Mouse (Mus musculus) heart, embryonic 15.5 days (tissue): ENCODE data around the gene 1500015O10Rik. TPM values are rescaled to one million over a fixed set of nuclear protein-coding genes. Genes with fewer than 3 reads are reported as not detected.

ENCODE experiments used
- ATAC-seq: fragments of 200-750 bp; cut with Nextera tagmentation; replicated peaks from 2 replicates; pipeline ENCODE4 v1.8.0; 2017; ENCODE audit warnings: low read depth, moderate TSS enrichment; ENCODE audit not compliant: insufficient number of reproducible peaks, insufficient read depth, low FRiP score
- H3K27ac ChIP-seq: fragments of 300-500 bp; sonication (generic); 2 replicates; pipeline ENCODE4 v1.5.1; 2015; ENCODE audit warnings: mild to moderate bottlenecking, inconsistent platforms
- H3K27me3 ChIP-seq: fragments of 300-500 bp; sonication (generic); 2 replicates; pipeline ENCODE4 v1.6.1; 2015; ENCODE audit warnings: inconsistent platforms
- H3K36me3 ChIP-seq: fragments of 300-500 bp; sonication (generic); 2 replicates; pipeline ENCODE4 v1.6.1; 2015; ENCODE audit warnings: mild to moderate bottlenecking, inconsistent platforms
- H3K4me1 ChIP-seq: fragments of 300-500 bp; sonication (generic); replicated peaks from 2 replicates; pipeline ENCODE4 v1.6.1; 2015; ENCODE audit warnings: inconsistent platforms
- H3K4me2 ChIP-seq: fragments of 300-500 bp; sonication (generic); 2 replicates; pipeline ENCODE4 v1.6.1; 2015; ENCODE audit warnings: inconsistent platforms, mild to moderate bottlenecking, moderate library complexity
- H3K4me3 ChIP-seq: fragments of 300-500 bp; sonication (generic); 2 replicates; pipeline ENCODE4 v1.5.1; 2015; ENCODE audit warnings: mild to moderate bottlenecking, inconsistent platforms
- H3K9ac ChIP-seq: fragments of 300-500 bp; sonication (generic); 2 replicates; pipeline ENCODE4 v1.6.1; 2015; ENCODE audit warnings: mild to moderate bottlenecking, inconsistent platforms
- H3K9me3 ChIP-seq: fragments of 300-500 bp; sonication (generic); replicated peaks from 2 replicates; pipeline ENCODE4 v1.6.1; 2016; ENCODE audit warnings: inconsistent platforms
- WGBS: fragments of 180-500 bp; shearing (Covaris S2); methylation state at CpG from one replicate; pipeline ENCODE4 v1.1.7; 2015; ENCODE audit warnings: mixed read lengths; 5-methylcytosine and 5-hydroxymethylcytosine counted together
- polyA plus RNA-seq: library from polyadenylated mRNA; unstranded; fragments of >200 nt; fragmentation: Nextera tagmentation; extraction: Ambion mirVana; gene quantifications from 2 replicates; pipeline ENCODE4 v1.2.1, GENCODE M21; 2015

Gene 1500015O10Rik
- polyA plus RNA-seq, 1 experiment from 2014 or later: 15.8 TPM

- Histone ChIP-seq H3K4me3 (no peak overlapping the region), H3K27ac (no peak overlapping the region), H3K27me3 (no peaks in the 10 kb centered on the region), H3K4me2 (no peak overlapping the region), H3K9me3 (no peaks in the 10 kb centered on the region), H3K4me1 (no peaks in the 10 kb centered on the region), H3K9ac (no peak overlapping the region), H3K36me3 (peaks cover 5% of the 10 kb centered on the region; the same call in 1 of the 2 replicates)
- 89% methylated on average over 4 of the region's 4 CpGs for WGBS
- no peak for ATAC-seq
These were observed 43.7 kb downstream of the 1500015O10Rik start for GRCm38 (mm10) chr1:43774126-43774525.

DNA sequence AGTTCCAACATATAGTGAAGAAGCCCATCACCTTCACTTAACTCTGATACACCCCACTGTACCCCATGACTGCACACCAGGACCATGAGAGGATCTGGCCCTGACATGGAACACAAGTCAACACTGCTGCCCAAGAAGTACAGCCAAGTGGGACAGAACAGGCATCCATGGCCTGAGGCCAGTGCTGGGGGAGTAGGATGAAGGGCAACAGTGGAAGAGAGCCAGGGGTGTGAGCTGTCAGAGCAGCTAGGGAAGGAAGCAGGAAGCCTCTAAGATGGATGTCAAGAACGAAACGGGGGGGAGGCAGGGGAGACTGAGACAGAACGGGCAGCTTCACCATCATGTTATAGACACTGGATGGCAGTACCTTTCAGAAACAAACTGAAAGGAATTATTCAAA lies 45.7 kb downstream of the 1500015O10Rik start:
- Histone ChIP-seq H3K27me3 (no peaks in the 10 kb centered on the region), H3K4me3 (no peak overlapping the region), H3K4me1 (peaks cover 2% of the 10 kb centered on the region), H3K27ac (no peak overlapping the region), H3K9me3 (no peaks in the 10 kb centered on the region), H3K36me3 (peaks cover 7% of the 10 kb centered on the region; the same call in 1 of the 2 replicates), H3K9ac (no peak overlapping the region), H3K4me2 (no peak overlapping the region)
- ATAC-seq: no peak
- 86% methylated on average over 3 of the region's 3 CpGs for WGBS

- no peaks in the 10 kb centered on the region for H3K27me3 ChIP-seq
- ATAC-seq: 0 out of 2 replicates have a peak, but pooled peaks have one; percentile 50
- H3K27ac ChIP-seq: no peak overlapping the region
- peaks cover 7% of the 10 kb centered on the region; the same call in 1 of the 2 replicates for H3K36me3 ChIP-seq
- 31% methylated on average over 2 of the region's 2 CpGs for WGBS
- no peak overlapping the region for H3K4me3 ChIP-seq
- H3K4me1 ChIP-seq: peaks cover 18% of the 10 kb centered on the region
- H3K9ac ChIP-seq: no peak overlapping the region
- H3K9me3 ChIP-seq: no peaks in the 10 kb centered on the region
- no peak overlapping the region for H3K4me2 ChIP-seq
These were observed 50.8 kb downstream of the 1500015O10Rik start for GRCm38 (mm10) chr1:43781195-43781594.

- 68% methylated on average over 3 of the region's 3 CpGs for WGBS
- H3K4me2 ChIP-seq: no peak overlapping the region
- H3K4me3 ChIP-seq: no peak overlapping the region
- no peak overlapping the region for H3K27ac ChIP-seq
- no peak for ATAC-seq
- peaks cover 7% of the 10 kb centered on the region; the same call in 1 of the 2 replicates for H3K36me3 ChIP-seq
- no peaks in the 10 kb centered on the region for H3K9me3 ChIP-seq
- H3K27me3 ChIP-seq: no peaks in the 10 kb centered on the region
- H3K4me1 ChIP-seq: peaks cover 18% of the 10 kb centered on the region
- no peak overlapping the region for H3K9ac ChIP-seq
These were observed 51.3 kb downstream of the 1500015O10Rik start for GRCm38 (mm10) chr1:43781672-43782071.

- no peak for ATAC-seq
- 93% methylated on average over 3 of the region's 3 CpGs for WGBS
These were observed 52.3 kb downstream of the 1500015O10Rik start for GRCm38 (mm10) chr1:43782680-43783079.

GRCm38 (mm10) chr1:43783186-43783585 lies 52.8 kb downstream of the 1500015O10Rik start:
- Histone ChIP-seq H3K9ac (no peak overlapping the region), H3K4me1 (peaks cover 18% of the 10 kb centered on the region), H3K27me3 (no peaks in the 10 kb centered on the region), H3K4me3 (no peak overlapping the region), H3K4me2 (no peak overlapping the region), H3K36me3 (peaks cover 7% of the 10 kb centered on the region; the same call in 1 of the 2 replicates), H3K9me3 (no peaks in the 10 kb centered on the region), H3K27ac (no peak overlapping the region)
- no peak for ATAC-seq
- WGBS: 80% methylated on average over 3 of the region's 3 CpGs

More at GRCm38 (mm10) chr1:43782680-43783079, 52.3 kb downstream of the 1500015O10Rik start:
- peaks cover 7% of the 10 kb centered on the region; the same call in 1 of the 2 replicates for H3K36me3 ChIP-seq
- peaks cover 18% of the 10 kb centered on the region for H3K4me1 ChIP-seq
- H3K4me2 ChIP-seq: no peak overlapping the region
- no peaks in the 10 kb centered on the region for H3K9me3 ChIP-seq
- H3K9ac ChIP-seq: no peak overlapping the region
- H3K27me3 ChIP-seq: no peaks in the 10 kb centered on the region
- no peak overlapping the region for H3K27ac ChIP-seq
- H3K4me3 ChIP-seq: no peak overlapping the region

GRCm38 (mm10) chr1:43785316-43785715 lies 54.9 kb downstream of the 1500015O10Rik start:
- no peak overlapping the region for H3K4me3 ChIP-seq
- no peak for ATAC-seq
- no peaks in the 10 kb centered on the region for H3K36me3 ChIP-seq
- 84% methylated on average over 5 of the region's 5 CpGs for WGBS
- H3K9me3 ChIP-seq: no peaks in the 10 kb centered on the region
- no peak overlapping the region for H3K4me2 ChIP-seq
- H3K9ac ChIP-seq: no peak overlapping the region
- H3K27ac ChIP-seq: no peak overlapping the region
- H3K4me1 ChIP-seq: peaks cover 18% of the 10 kb centered on the region
- no peaks in the 10 kb centered on the region for H3K27me3 ChIP-seq

- no peak overlapping the region for H3K27ac ChIP-seq
- H3K4me2 ChIP-seq: no peak overlapping the region
- no peak overlapping the region for H3K9ac ChIP-seq
- H3K9me3 ChIP-seq: no peaks in the 10 kb centered on the region
- WGBS: 87% methylated on average over 5 of the region's 5 CpGs
- H3K4me1 ChIP-seq: peaks cover 10% of the 10 kb centered on the region
- no peaks in the 10 kb centered on the region for H3K27me3 ChIP-seq
- no peaks in the 10 kb centered on the region for H3K36me3 ChIP-seq
- no peak for ATAC-seq
- H3K4me3 ChIP-seq: no peak overlapping the region
These were observed 56.3 kb downstream of the 1500015O10Rik start for GRCm38 (mm10) chr1:43786711-43787110.

- Histone ChIP-seq H3K27me3 (no peaks in the 10 kb centered on the region), H3K27ac (no peak overlapping the region), H3K4me2 (no peak overlapping the region), H3K9me3 (no peaks in the 10 kb centered on the region), H3K4me1 (no peaks in the 10 kb centered on the region), H3K36me3 (no peaks in the 10 kb centered on the region), H3K4me3 (no peak overlapping the region), H3K9ac (no peak overlapping the region)
- WGBS: 81% methylated on average over 2 of the region's 2 CpGs
- no peak for ATAC-seq
These were observed 59.4 kb downstream of the 1500015O10Rik start for GRCm38 (mm10) chr1:43789765-43790164.

Other genes starting within 250 kb of the 1500015O10Rik start
- 12.9 and 16.0 TPM in 2 replicates for gene Uxs1, start 97.2 kb downstream of the 1500015O10Rik start, polyA plus RNA-seq
- 43.9 and 45.1 TPM in 2 replicates for gene Tpp2, start 203.0 kb downstream of the 1500015O10Rik start, polyA plus RNA-seq